Mouse (Mus musculus): ENCODE data around the gene Ccdc71.

DNA sequence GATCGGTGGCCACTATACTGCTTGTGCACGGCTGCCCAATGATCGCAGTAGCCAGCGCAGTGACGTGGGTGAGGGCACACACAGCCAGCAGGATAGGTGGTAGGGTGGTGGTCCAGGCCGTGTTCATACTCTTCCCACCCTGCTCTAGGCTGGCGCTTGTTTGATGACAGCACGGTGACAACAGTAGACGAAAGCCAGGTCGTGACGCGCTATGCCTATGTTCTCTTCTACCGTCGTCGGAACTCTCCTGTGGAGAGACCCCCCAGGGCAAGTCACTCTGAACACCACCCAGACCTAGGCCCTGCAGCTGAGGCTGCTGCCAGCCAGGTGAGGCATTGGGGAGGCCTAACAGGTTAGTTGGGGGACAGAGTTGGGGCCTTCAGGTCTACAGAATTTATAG is 39.6 kb downstream of the Ccdc71 start:
- TF ChIP-seq CTCF (IDR thresholded peaks at IDR 0.05; ENCODE audit: insufficient read depth, low read length), result no peak
- no peak for TF ChIP-seq POLR2A (IDR thresholded peaks at IDR 0.05; ENCODE audit: borderline replicate concordance, extremely low read depth, low read depth, low read length)
